Mouse (Mus musculus): ENCODE measurements around the gene Ccdc141. TPM values are rescaled to one million over a fixed set of nuclear protein-coding genes. Genes with fewer than 3 reads are reported as not detected.

Ccdc141 gene
- polyA plus RNA-seq, 1 experiment from 2014 or later, result 12.7 TPM

DNA sequence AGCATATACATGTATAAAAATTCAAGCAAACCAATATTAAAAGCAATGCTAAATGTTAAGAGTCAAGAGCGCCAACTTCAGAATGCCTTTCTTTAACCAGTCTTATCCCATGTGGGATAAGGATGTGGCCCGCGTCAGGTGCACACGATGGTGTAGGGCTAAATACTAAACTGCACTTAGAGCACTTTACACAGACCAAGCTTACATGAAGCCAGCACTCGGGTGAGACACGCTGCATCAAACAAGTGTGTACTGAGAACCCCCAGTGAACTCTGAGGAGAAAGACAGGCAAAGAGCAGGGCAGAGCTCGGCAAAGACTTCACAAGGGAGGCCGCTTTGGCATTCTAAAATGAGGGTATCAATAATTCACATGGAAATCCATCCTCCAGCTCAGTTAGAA lies 19.2 kb downstream of the Ccdc141 start:
- no peaks in the 10 kb centered on the region for H3K36me3 ChIP-seq (ENCODE audit: insufficient read depth, low read length)
- no peaks in the 10 kb centered on the region for H3K4me1 ChIP-seq (replicated peaks; ENCODE audit: insufficient read depth, low read length)
- TF ChIP-seq CTCF (IDR thresholded peaks at IDR 0.05; ENCODE audit: low read depth), result no peak
- H3K9me3 ChIP-seq (replicated peaks; ENCODE audit: low read length), result no peaks in the 10 kb centered on the region
- no peak overlapping the region for H3K9ac ChIP-seq (ENCODE audit: low read depth, low read length)
- H3K27ac ChIP-seq, result no peak overlapping the region
- H3K27me3 ChIP-seq (ENCODE audit: insufficient read depth, low read length), result no peaks in the 10 kb centered on the region
- H3K4me2 ChIP-seq (ENCODE audit: low read length), result no peak overlapping the region
- whole genome bisulfite sequencing, result 92% methylated on average over 8 of the region's 8 CpGs
- no peak for ATAC-seq (replicated peaks; ENCODE audit: low FRiP score, low read depth)
- no peak overlapping the region for H3K4me3 ChIP-seq (replicated peaks; ENCODE audit: low read depth, low read length)
- no peak for DNase-seq (ENCODE audit: low spot score)

DNA sequence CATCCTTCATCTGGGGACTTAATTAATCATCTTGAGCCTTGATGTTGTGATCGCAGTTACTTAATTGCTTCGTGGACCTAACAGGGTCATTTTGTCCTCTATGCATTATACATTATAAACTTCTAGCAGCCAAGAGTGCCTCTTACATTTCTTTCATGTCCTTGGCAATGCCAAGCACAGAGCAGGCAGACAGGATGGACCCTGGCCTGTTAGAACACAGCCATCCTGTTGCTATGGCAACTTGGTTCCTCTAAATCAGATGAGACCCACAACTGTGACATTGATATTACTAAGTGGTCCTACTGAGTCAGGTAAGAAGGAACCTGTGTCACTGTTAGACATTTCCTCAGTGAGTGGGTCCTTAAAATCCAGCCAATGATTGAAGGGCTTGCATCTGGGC lies 20.9 kb downstream of the Ccdc141 start:
- ATAC-seq (replicated peaks; ENCODE audit: low FRiP score, low read depth) (no peak), DNase-seq (ENCODE audit: low spot score) (no peak)
- Histone ChIP-seq H3K9me3 (replicated peaks; ENCODE audit: low read length) (no peaks in the 10 kb centered on the region), H3K36me3 (ENCODE audit: insufficient read depth, low read length) (no peaks in the 10 kb centered on the region), H3K4me3 (replicated peaks; ENCODE audit: low read depth, low read length) (no peak overlapping the region), H3K9ac (ENCODE audit: low read depth, low read length) (no peak overlapping the region), H3K27ac (no peak overlapping the region), H3K27me3 (ENCODE audit: insufficient read depth, low read length) (no peaks in the 10 kb centered on the region), H3K4me2 (ENCODE audit: low read length) (no peak overlapping the region), H3K4me1 (replicated peaks; ENCODE audit: insufficient read depth, low read length) (no peaks in the 10 kb centered on the region)
- TF ChIP-seq CTCF (IDR thresholded peaks at IDR 0.05; ENCODE audit: low read depth), result no peak
- 46% methylated on average over 2 of the region's 2 CpGs for WGBS

DNA sequence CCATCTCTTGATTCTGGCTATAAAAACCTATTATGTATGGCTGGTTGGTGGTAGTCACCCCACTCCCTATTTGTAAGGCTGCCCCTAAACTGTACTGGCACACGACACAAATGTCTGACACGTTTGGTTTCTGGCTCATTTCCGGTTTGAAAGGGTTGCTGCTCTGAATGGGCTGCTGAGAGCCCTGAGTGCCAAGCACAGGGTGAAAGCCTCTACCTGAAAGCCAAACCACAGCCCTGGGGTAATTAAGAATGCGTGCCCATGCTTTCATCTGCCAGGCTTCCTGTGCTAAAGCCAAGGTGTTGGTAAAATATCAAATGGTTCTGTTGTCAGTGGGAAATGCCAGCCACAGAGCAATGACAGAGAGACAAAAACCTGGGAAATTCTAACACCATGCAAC lies 22.2 kb downstream of the Ccdc141 start:
- Histone ChIP-seq H3K4me2 (ENCODE audit: low read length) (no peak overlapping the region), H3K36me3 (ENCODE audit: insufficient read depth, low read length) (no peaks in the 10 kb centered on the region), H3K9ac (ENCODE audit: low read depth, low read length) (no peak overlapping the region), H3K4me1 (replicated peaks; ENCODE audit: insufficient read depth, low read length) (no peaks in the 10 kb centered on the region; the same call in 1 of the 2 replicates), H3K9me3 (replicated peaks; ENCODE audit: low read length) (no peaks in the 10 kb centered on the region), H3K27ac (no peak overlapping the region), H3K4me3 (replicated peaks; ENCODE audit: low read depth, low read length) (no peak overlapping the region), H3K27me3 (ENCODE audit: insufficient read depth, low read length) (no peaks in the 10 kb centered on the region)
- TF ChIP-seq CTCF (IDR thresholded peaks at IDR 0.05; ENCODE audit: low read depth), result no peak
- DNase-seq (ENCODE audit: low spot score), result no peak
- ATAC-seq (replicated peaks; ENCODE audit: low FRiP score, low read depth), result no peak
- WGBS, result 60% methylated on average over 4 of the region's 4 CpGs

DNA sequence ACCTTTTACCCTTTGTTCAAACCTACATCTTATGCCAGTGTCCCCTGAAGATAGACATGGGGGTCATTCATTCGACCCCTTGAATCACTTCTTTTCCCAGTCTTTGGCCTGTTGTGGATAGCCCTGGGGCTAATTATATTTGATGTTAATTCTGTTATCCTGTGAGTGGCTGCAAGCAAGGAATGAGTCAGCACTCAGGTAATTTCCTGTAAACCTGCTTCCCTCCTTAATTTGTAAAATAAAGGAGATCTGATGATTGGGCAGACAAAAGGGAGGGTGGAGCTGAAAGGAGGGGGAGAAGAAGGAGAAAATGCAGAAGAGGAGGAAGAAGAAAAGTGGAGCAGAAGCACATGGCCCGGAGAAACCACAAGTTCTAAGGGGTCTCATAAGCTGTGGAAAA lies 23.5 kb downstream of the Ccdc141 start:
- no peak for ATAC-seq (replicated peaks; ENCODE audit: low FRiP score, low read depth)
- Histone ChIP-seq H3K36me3 (ENCODE audit: insufficient read depth, low read length) (no peaks in the 10 kb centered on the region), H3K4me1 (replicated peaks; ENCODE audit: insufficient read depth, low read length) (no peaks in the 10 kb centered on the region; the same call in 1 of the 2 replicates), H3K27ac (no peak overlapping the region), H3K9ac (ENCODE audit: low read depth, low read length) (no peak overlapping the region), H3K4me2 (ENCODE audit: low read length) (no peak overlapping the region), H3K4me3 (replicated peaks; ENCODE audit: low read depth, low read length) (no peak overlapping the region), H3K27me3 (ENCODE audit: insufficient read depth, low read length) (no peaks in the 10 kb centered on the region), H3K9me3 (replicated peaks; ENCODE audit: low read length) (no peaks in the 10 kb centered on the region)
- no peak for DNase-seq (ENCODE audit: low spot score)
- no peak for TF ChIP-seq CTCF (IDR thresholded peaks at IDR 0.05; ENCODE audit: low read depth)
- WGBS, result 76% methylated on average over 2 of the region's 2 CpGs

DNA sequence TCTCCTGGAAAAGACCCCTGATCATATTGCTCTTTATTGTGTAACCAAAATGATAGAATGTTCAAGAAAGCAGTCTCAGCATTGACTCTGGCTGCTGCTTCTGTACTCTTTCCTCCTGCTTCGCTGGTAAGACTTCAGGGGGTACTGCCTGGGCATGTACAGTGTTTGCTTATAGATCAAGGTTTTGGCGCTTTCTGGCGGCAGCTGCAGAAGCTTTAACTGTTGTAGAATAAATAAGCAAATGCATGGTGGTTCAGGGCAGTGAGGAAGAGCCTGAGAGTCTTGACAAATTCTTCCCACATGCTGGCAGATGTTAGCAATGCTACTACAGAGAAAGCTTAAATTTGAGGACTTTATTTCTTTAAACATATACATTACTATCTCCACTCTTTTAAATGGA lies 24.1 kb downstream of the Ccdc141 start:
- Histone ChIP-seq H3K4me3 (replicated peaks; ENCODE audit: low read depth, low read length) (no peak overlapping the region), H3K9me3 (replicated peaks; ENCODE audit: low read length) (no peaks in the 10 kb centered on the region), H3K27ac (no peak overlapping the region), H3K4me1 (replicated peaks; ENCODE audit: insufficient read depth, low read length) (no peaks in the 10 kb centered on the region; the same call in 1 of the 2 replicates), H3K36me3 (ENCODE audit: insufficient read depth, low read length) (no peaks in the 10 kb centered on the region), H3K27me3 (ENCODE audit: insufficient read depth, low read length) (no peaks in the 10 kb centered on the region), H3K9ac (ENCODE audit: low read depth, low read length) (no peak overlapping the region), H3K4me2 (ENCODE audit: low read length) (no peak overlapping the region)
- WGBS, result 80% methylated on average over 3 of the region's 3 CpGs
- TF ChIP-seq CTCF (IDR thresholded peaks at IDR 0.05; ENCODE audit: low read depth), result no peak
- ATAC-seq (replicated peaks; ENCODE audit: low FRiP score, low read depth) (no peak), DNase-seq (ENCODE audit: low spot score) (no peak)

DNA sequence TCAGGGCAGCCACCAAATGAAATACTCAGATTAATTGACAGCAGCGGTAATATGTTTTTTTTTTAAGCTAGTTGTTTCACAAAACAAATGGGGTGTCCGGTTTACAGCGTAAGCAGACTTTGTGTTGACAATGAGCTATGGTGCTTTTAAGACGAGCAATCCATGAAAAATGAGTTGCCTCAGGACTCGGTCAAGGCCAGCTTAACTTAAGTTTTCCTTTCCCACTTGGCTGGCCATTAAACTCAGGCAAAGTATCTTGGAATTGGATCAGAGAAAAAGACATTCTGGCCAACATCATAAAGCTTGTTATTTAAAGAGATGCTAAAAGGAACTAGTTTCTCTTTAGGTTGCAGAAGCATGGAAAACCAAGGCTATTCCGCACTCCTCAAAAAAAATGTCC lies 26.9 kb downstream of the Ccdc141 start:
- H3K4me2 ChIP-seq (ENCODE audit: low read length), result peak overlapping the region; percentile 1; the same call in 1 of the 2 replicates
- WGBS, result 19% methylated on average over 6 of the region's 6 CpGs
- no peak overlapping the region for H3K27ac ChIP-seq
- no peak overlapping the region for H3K4me3 ChIP-seq (replicated peaks; ENCODE audit: low read depth, low read length)
- no peak overlapping the region for H3K9ac ChIP-seq (ENCODE audit: low read depth, low read length)
- TF ChIP-seq CTCF (IDR thresholded peaks at IDR 0.05; ENCODE audit: low read depth), result no peak
- H3K4me1 ChIP-seq (replicated peaks; ENCODE audit: insufficient read depth, low read length), result no peaks in the 10 kb centered on the region; the same call in 1 of the 2 replicates
- no peaks in the 10 kb centered on the region for H3K27me3 ChIP-seq (ENCODE audit: insufficient read depth, low read length)
- no peaks in the 10 kb centered on the region for H3K9me3 ChIP-seq (replicated peaks; ENCODE audit: low read length)
- DNase-seq (ENCODE audit: low spot score) (peak; percentile 71), ATAC-seq (replicated peaks; ENCODE audit: low FRiP score, low read depth) (no peak)
- no peaks in the 10 kb centered on the region for H3K36me3 ChIP-seq (ENCODE audit: insufficient read depth, low read length)

DNA sequence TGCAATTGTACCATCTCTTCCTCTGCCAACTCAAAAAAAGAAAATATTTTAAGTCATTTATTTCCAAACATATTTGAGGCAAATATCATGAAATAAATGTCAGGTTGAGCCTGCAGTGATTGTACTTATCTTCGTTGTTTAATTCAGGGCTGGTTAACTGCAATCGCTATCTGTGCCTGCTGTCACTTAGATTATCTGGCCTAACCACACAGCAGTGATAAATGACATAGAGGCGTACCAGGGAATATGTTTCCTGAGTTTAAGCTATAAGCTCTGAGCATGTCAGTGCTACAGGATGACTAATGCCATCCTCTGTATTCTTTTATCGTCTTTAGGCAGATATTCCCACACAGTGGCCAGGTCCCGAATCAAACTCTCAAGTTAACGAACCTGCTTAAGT lies 31.6 kb downstream of the Ccdc141 start:
- no peak overlapping the region for H3K27ac ChIP-seq
- ATAC-seq (replicated peaks; ENCODE audit: low FRiP score, low read depth), result no peak
- no peak overlapping the region for H3K4me3 ChIP-seq (replicated peaks; ENCODE audit: low read depth, low read length)
- no peaks in the 10 kb centered on the region for H3K27me3 ChIP-seq (ENCODE audit: insufficient read depth, low read length)
- H3K4me1 ChIP-seq (replicated peaks; ENCODE audit: insufficient read depth, low read length), result no peaks in the 10 kb centered on the region; the same call in 1 of the 2 replicates
- H3K4me2 ChIP-seq (ENCODE audit: low read length), result no peak overlapping the region
- TF ChIP-seq CTCF (IDR thresholded peaks at IDR 0.05; ENCODE audit: low read depth), result no peak
- no peak overlapping the region for H3K9ac ChIP-seq (ENCODE audit: low read depth, low read length)
- no peaks in the 10 kb centered on the region for H3K36me3 ChIP-seq (ENCODE audit: insufficient read depth, low read length)
- no peak for DNase-seq (ENCODE audit: low spot score)
- 86% methylated on average over 6 of the region's 6 CpGs for WGBS
- H3K9me3 ChIP-seq (replicated peaks; ENCODE audit: low read length), result no peaks in the 10 kb centered on the region
